Comparison of ENCODE assay signal across 8 mouse cellular contexts in genomic region chr11:3334711-3335316, GRCm38 (mm10). TPM values are rescaled to one million over a fixed set of nuclear protein-coding genes. Genes with fewer than 3 reads are reported as not detected.
DNase-seq lines count a peak whose midpoint lies in the region; ATAC-seq lines count a peak whose summit lies in the region.

No protein-coding gene starts in this region.

- WGBS in heart, embryonic 13.5 days: 27% methylated on average over 9 of the region's 9 CpGs
- WGBS in intestine, embryonic 16.5 days: 48% methylated on average over 9 of the region's 9 CpGs
- 42% methylated on average over 9 of the region's 9 CpGs for WGBS in midbrain, embryonic 11.5 days

- no peaks in the 10 kb centered on the region for H3K27me3 ChIP-seq in heart, embryonic 13.5 days (replicated peaks)
- H3K27me3 ChIP-seq in intestine, embryonic 16.5 days (replicated peaks; ENCODE audit: control insufficient read depth, insufficient read depth, low read length): no peaks in the 10 kb centered on the region
- no peaks in the 10 kb centered on the region; the same call in 1 of the 2 replicates for H3K27me3 ChIP-seq in midbrain, embryonic 11.5 days (ENCODE audit: control insufficient read depth, insufficient read depth, low read length)

- DNase-seq in heart, postnatal 4 days: no peak
- DNase-seq in spleen, postnatal 36 days (ENCODE audit: low spot score in 2 of 2): peak; percentile 36 to 59
- no peak for DNase-seq in spleen, postnatal 14 days (ENCODE audit: low spot score in 2 of 2)
- DNase-seq in induced T-regulatory cell, adult 2 months (ENCODE audit: low read depth): peak; percentile 75
- no peak for DNase-seq in left cerebral cortex, adult 11 months (ENCODE audit: low spot score)
- no peak for DNase-seq in midbrain, embryonic 11.5 days (ENCODE audit: low spot score, missing footprints)

- no peak for ATAC-seq in heart, embryonic 13.5 days (ENCODE audit: extremely low read depth, insufficient number of reproducible peaks, low FRiP score, low TSS enrichment)
- no peak for ATAC-seq in intestine, embryonic 16.5 days
- no peak for ATAC-seq in midbrain, embryonic 11.5 days (ENCODE audit: low FRiP score)

- no peaks in the 10 kb centered on the region for H3K9me3 ChIP-seq in heart, embryonic 13.5 days
- H3K9me3 ChIP-seq in intestine, embryonic 16.5 days (ENCODE audit: control insufficient read depth, low read length): no peaks in the 10 kb centered on the region
- no peaks in the 10 kb centered on the region for H3K9me3 ChIP-seq in midbrain, embryonic 11.5 days (ENCODE audit: control insufficient read depth, low read length)

- H3K4me3 ChIP-seq in heart, embryonic 13.5 days: no peak overlapping the region
- no peak overlapping the region for H3K4me3 ChIP-seq in intestine, embryonic 16.5 days (ENCODE audit: low read length)
- no peak overlapping the region for H3K4me3 ChIP-seq in midbrain, embryonic 11.5 days (ENCODE audit: low read depth, low read length)

- peak overlapping the region; percentile 59 for H3K9ac ChIP-seq in heart, embryonic 13.5 days
- H3K9ac ChIP-seq in intestine, embryonic 16.5 days (ENCODE audit: low read depth, low read length): no peak overlapping the region
- H3K9ac ChIP-seq in midbrain, embryonic 11.5 days (ENCODE audit: low read length): no peak overlapping the region

- H3K4me1 ChIP-seq in heart, embryonic 13.5 days: peaks cover 68% of the 10 kb centered on the region
- H3K4me1 ChIP-seq in intestine, embryonic 16.5 days (ENCODE audit: control insufficient read depth, insufficient read depth, low read length): peaks cover 44% of the 10 kb centered on the region
- H3K4me1 ChIP-seq in midbrain, embryonic 11.5 days (ENCODE audit: control insufficient read depth, insufficient read depth, low read length): peaks cover 26% of the 10 kb centered on the region

- peak overlapping the region; percentile 55; the same call in 1 of the 2 replicates for H3K27ac ChIP-seq in heart, embryonic 13.5 days (replicated peaks)
- no peak overlapping the region for H3K27ac ChIP-seq in intestine, embryonic 16.5 days (ENCODE audit: low read length)
- H3K27ac ChIP-seq in midbrain, embryonic 11.5 days (ENCODE audit: low read depth, low read length): no peak overlapping the region

- peaks cover 17% of the 10 kb centered on the region for H3K36me3 ChIP-seq in heart, embryonic 13.5 days
- no peaks in the 10 kb centered on the region for H3K36me3 ChIP-seq in intestine, embryonic 16.5 days (ENCODE audit: control insufficient read depth, insufficient read depth, low read length)
- no peaks in the 10 kb centered on the region for H3K36me3 ChIP-seq in midbrain, embryonic 11.5 days (ENCODE audit: control insufficient read depth, insufficient read depth, low read length)

- H3K4me2 ChIP-seq in heart, embryonic 13.5 days: peak overlapping the region; percentile 41
- H3K4me2 ChIP-seq in intestine, embryonic 16.5 days (ENCODE audit: low read depth, low read length): no peak overlapping the region
- H3K4me2 ChIP-seq in midbrain, embryonic 11.5 days: no peak overlapping the region

RNA-seq across cellular contexts. Expression of gene Pik3ip1, which starts 4.6 kb away (rescaled TPM):
- polyA plus RNA-seq in heart, embryonic 13.5 days (2015; fragmentation: Nextera tagmentation; extraction: Ambion mirVana): 19.0 and 25.9 TPM in 2 replicates
- 10 to 100 TPM; 11.7 to 12.0 TPM for total RNA-seq in heart, postnatal 4 days (2021)
- 7.3 and 8.8 TPM in 2 replicates for polyA plus RNA-seq in intestine, embryonic 16.5 days (2015; fragmentation: Nextera tagmentation; extraction: Ambion mirVana)
- polyA plus RNA-seq in midbrain, embryonic 11.5 days (2014; fragmentation: Nextera tagmentation; extraction: Ambion mirVana): 10.5 and 12.1 TPM in 2 replicates

RNA-seq across cellular contexts. Expression of gene Patz1, which starts 46.1 kb away (rescaled TPM):
- polyA plus RNA-seq in heart, embryonic 13.5 days (2015; fragmentation: Nextera tagmentation; extraction: Ambion mirVana): 22.7 and 24.4 TPM in 2 replicates
- 10 to 100 TPM; 38.5 to 41.6 TPM for total RNA-seq in heart, postnatal 4 days (2021)
- 20.9 and 22.1 TPM in 2 replicates for polyA plus RNA-seq in intestine, embryonic 16.5 days (2015; fragmentation: Nextera tagmentation; extraction: Ambion mirVana)
- 107 and 116 TPM in 2 replicates for polyA plus RNA-seq in midbrain, embryonic 11.5 days (2014; fragmentation: Nextera tagmentation; extraction: Ambion mirVana)

Comparison
In these comparisons a context has a peak if more than half of its experiments do, and no peak if none do; other contexts are left out.
1. DNase-seq: peak in spleen, postnatal 36 days (2 of 2) and induced T-regulatory cell, adult 2 months (single experiment); none in heart, postnatal 4 days (single experiment), spleen, postnatal 14 days (0 of 2), left cerebral cortex, adult 11 months (single experiment) and midbrain, embryonic 11.5 days (single experiment).